Mouse (Mus musculus): Measurements from ENCODE around the gene Fgf12. TPM values are rescaled to one million over a fixed set of nuclear protein-coding genes. Genes with fewer than 3 reads are reported as not detected.
A peak's percentile ranks its signal among the peaks of the same experiment; 100 is the strongest.

Fgf12 gene
- not detected in 2 replicates for polyA plus RNA-seq (2015; fragmentation: Nextera tagmentation; extraction: Ambion mirVana)

- Histone ChIP-seq H3K4me1 (ENCODE audit: control insufficient read depth, low read depth, low read length) (no peaks in the 10 kb centered on the region), H3K36me3 (ENCODE audit: control insufficient read depth, insufficient read depth) (no peaks in the 10 kb centered on the region), H3K27me3 (ENCODE audit: control insufficient read depth, insufficient read depth, low read depth, low read length) (peaks cover 5% of the 10 kb centered on the region), H3K4me2 (ENCODE audit: low read depth, low read length) (0 out of 2 replicates have a peak within 1 kb of the TSS, but pooled peaks have one; percentile 0), H3K9ac (ENCODE audit: low read depth, low read length) (no peak within 1 kb of the TSS), H3K9me3 (replicated peaks; ENCODE audit: control insufficient read depth, low read length) (no peaks in the 10 kb centered on the region), H3K4me3 (ENCODE audit: low read depth, low read length) (no peak within 1 kb of the TSS), H3K27ac (ENCODE audit: low read length) (no peak within 1 kb of the TSS)
- 1% methylated on average over 16 of the region's 16 CpGs for WGBS (ENCODE audit: insufficient replicate concordance)
- ATAC-seq (ENCODE audit: low read depth), result no peak
These were observed at the start of gene Fgf12 for GRCm38 (mm10) chr16:28752638-28753118. Gene Fgf12 (minus strand): TSS chr16:28753068.

GRCm38 (mm10) chr16:28793115-28793514, 40.2 kb upstream of the Fgf12 start:
- Histone ChIP-seq H3K4me3 (ENCODE audit: low read depth, low read length) (no peak overlapping the region), H3K9ac (ENCODE audit: low read depth, low read length) (no peak overlapping the region), H3K36me3 (ENCODE audit: control insufficient read depth, insufficient read depth) (no peaks in the 10 kb centered on the region), H3K4me2 (ENCODE audit: low read depth, low read length) (no peak overlapping the region), H3K4me1 (ENCODE audit: control insufficient read depth, low read depth, low read length) (no peaks in the 10 kb centered on the region), H3K9me3 (replicated peaks; ENCODE audit: control insufficient read depth, low read length) (no peaks in the 10 kb centered on the region), H3K27ac (ENCODE audit: low read length) (no peak overlapping the region), H3K27me3 (ENCODE audit: control insufficient read depth, insufficient read depth, low read depth, low read length) (no peaks in the 10 kb centered on the region)
- no peak for ATAC-seq (ENCODE audit: low read depth)
- whole genome bisulfite sequencing (ENCODE audit: insufficient replicate concordance), result 6% methylated on average over 4 of the region's 4 CpGs

GRCm38 (mm10) chr16:28770276-28770675, 17.4 kb upstream of the Fgf12 start:
- Histone ChIP-seq H3K27me3 (ENCODE audit: control insufficient read depth, insufficient read depth, low read depth, low read length) (no peaks in the 10 kb centered on the region), H3K9me3 (replicated peaks; ENCODE audit: control insufficient read depth, low read length) (no peaks in the 10 kb centered on the region), H3K27ac (ENCODE audit: low read length) (no peak overlapping the region), H3K36me3 (ENCODE audit: control insufficient read depth, insufficient read depth) (no peaks in the 10 kb centered on the region), H3K4me2 (ENCODE audit: low read depth, low read length) (no peak overlapping the region), H3K9ac (ENCODE audit: low read depth, low read length) (no peak overlapping the region), H3K4me3 (ENCODE audit: low read depth, low read length) (no peak overlapping the region), H3K4me1 (ENCODE audit: control insufficient read depth, low read depth, low read length) (no peaks in the 10 kb centered on the region)
- no peak for ATAC-seq (ENCODE audit: low read depth)
- 69% methylated on average over 2 of the region's 2 CpGs for WGBS (ENCODE audit: insufficient replicate concordance)

GRCm38 (mm10) chr16:28761417-28761976, 8.6 kb upstream of the Fgf12 start:
- no peaks in the 10 kb centered on the region for H3K4me1 ChIP-seq (ENCODE audit: control insufficient read depth, low read depth, low read length)
- H3K4me3 ChIP-seq (ENCODE audit: low read depth, low read length), result no peak overlapping the region
- no peak overlapping the region for H3K4me2 ChIP-seq (ENCODE audit: low read depth, low read length)
- H3K27me3 ChIP-seq (ENCODE audit: control insufficient read depth, insufficient read depth, low read depth, low read length), result no peaks in the 10 kb centered on the region
- ATAC-seq (ENCODE audit: low read depth), result no peak
- WGBS (ENCODE audit: insufficient replicate concordance), result 64% methylated on average over 4 of the region's 4 CpGs
- no peaks in the 10 kb centered on the region for H3K36me3 ChIP-seq (ENCODE audit: control insufficient read depth, insufficient read depth)
- no peak overlapping the region for H3K27ac ChIP-seq (ENCODE audit: low read length)
- H3K9ac ChIP-seq (ENCODE audit: low read depth, low read length), result no peak overlapping the region
- no peaks in the 10 kb centered on the region for H3K9me3 ChIP-seq (replicated peaks; ENCODE audit: control insufficient read depth, low read length)

GRCm38 (mm10) chr16:28753124-28753917, 453 bp upstream of the Fgf12 start:
- H3K4me2 ChIP-seq (ENCODE audit: low read depth, low read length), result 0 out of 2 replicates have a peak overlapping the region, but pooled peaks have one; percentile 0
- ATAC-seq (ENCODE audit: low read depth), result no peak
- H3K4me1 ChIP-seq (ENCODE audit: control insufficient read depth, low read depth, low read length), result no peaks in the 10 kb centered on the region
- under 1% methylated on average over 33 of the region's 33 CpGs for WGBS (ENCODE audit: insufficient replicate concordance)
- H3K9ac ChIP-seq (ENCODE audit: low read depth, low read length), result no peak overlapping the region
- no peak overlapping the region for H3K27ac ChIP-seq (ENCODE audit: low read length)
- H3K9me3 ChIP-seq (replicated peaks; ENCODE audit: control insufficient read depth, low read length), result no peaks in the 10 kb centered on the region
- no peak overlapping the region for H3K4me3 ChIP-seq (ENCODE audit: low read depth, low read length)
- peaks cover 5% of the 10 kb centered on the region for H3K27me3 ChIP-seq (ENCODE audit: control insufficient read depth, insufficient read depth, low read depth, low read length)
- no peaks in the 10 kb centered on the region for H3K36me3 ChIP-seq (ENCODE audit: control insufficient read depth, insufficient read depth)

GRCm38 (mm10) chr16:28734461-28734860, 18.4 kb downstream of the Fgf12 start:
- Histone ChIP-seq H3K9me3 (replicated peaks; ENCODE audit: control insufficient read depth, low read length) (no peaks in the 10 kb centered on the region), H3K4me3 (ENCODE audit: low read depth, low read length) (no peak overlapping the region), H3K9ac (ENCODE audit: low read depth, low read length) (no peak overlapping the region), H3K4me1 (ENCODE audit: control insufficient read depth, low read depth, low read length) (no peaks in the 10 kb centered on the region), H3K36me3 (ENCODE audit: control insufficient read depth, insufficient read depth) (no peaks in the 10 kb centered on the region), H3K27me3 (ENCODE audit: control insufficient read depth, insufficient read depth, low read depth, low read length) (no peaks in the 10 kb centered on the region), H3K27ac (ENCODE audit: low read length) (no peak overlapping the region), H3K4me2 (ENCODE audit: low read depth, low read length) (no peak overlapping the region)
- 56% methylated on average over 3 of the region's 3 CpGs for WGBS (ENCODE audit: insufficient replicate concordance)
- no peak for ATAC-seq (ENCODE audit: low read depth)

GRCm38 (mm10) chr16:28726792-28727191, 26.1 kb downstream of the Fgf12 start:
- H3K4me3 ChIP-seq (ENCODE audit: low read depth, low read length), result no peak overlapping the region
- H3K27me3 ChIP-seq (ENCODE audit: control insufficient read depth, insufficient read depth, low read depth, low read length), result no peaks in the 10 kb centered on the region
- ATAC-seq (ENCODE audit: low read depth), result no peak
- H3K27ac ChIP-seq (ENCODE audit: low read length), result no peak overlapping the region
- no peaks in the 10 kb centered on the region for H3K36me3 ChIP-seq (ENCODE audit: control insufficient read depth, insufficient read depth)
- no peaks in the 10 kb centered on the region for H3K9me3 ChIP-seq (replicated peaks; ENCODE audit: control insufficient read depth, low read length)
- no peaks in the 10 kb centered on the region for H3K4me1 ChIP-seq (ENCODE audit: control insufficient read depth, low read depth, low read length)
- H3K9ac ChIP-seq (ENCODE audit: low read depth, low read length), result no peak overlapping the region
- H3K4me2 ChIP-seq (ENCODE audit: low read depth, low read length), result no peak overlapping the region
- WGBS (ENCODE audit: insufficient replicate concordance), result 66% methylated on average over 6 of the region's 6 CpGs

- H3K27ac ChIP-seq (ENCODE audit: low read length), result no peak overlapping the region
- WGBS (ENCODE audit: insufficient replicate concordance), result 37% methylated on average over 3 of the region's 3 CpGs
- H3K27me3 ChIP-seq (ENCODE audit: control insufficient read depth, insufficient read depth, low read depth, low read length), result no peaks in the 10 kb centered on the region
- H3K4me2 ChIP-seq (ENCODE audit: low read depth, low read length), result no peak overlapping the region
- H3K4me3 ChIP-seq (ENCODE audit: low read depth, low read length), result no peak overlapping the region
- H3K9me3 ChIP-seq (replicated peaks; ENCODE audit: control insufficient read depth, low read length), result no peaks in the 10 kb centered on the region
- no peaks in the 10 kb centered on the region for H3K4me1 ChIP-seq (ENCODE audit: control insufficient read depth, low read depth, low read length)
- H3K36me3 ChIP-seq (ENCODE audit: control insufficient read depth, insufficient read depth), result no peaks in the 10 kb centered on the region
- no peak overlapping the region for H3K9ac ChIP-seq (ENCODE audit: low read depth, low read length)
- no peak for ATAC-seq (ENCODE audit: low read depth)
These were observed 46.2 kb downstream of the Fgf12 start for GRCm38 (mm10) chr16:28706623-28707022.

- no peaks in the 10 kb centered on the region for H3K27me3 ChIP-seq (ENCODE audit: control insufficient read depth, insufficient read depth, low read depth, low read length)
- no peak overlapping the region for H3K9ac ChIP-seq (ENCODE audit: low read depth, low read length)
- no peaks in the 10 kb centered on the region for H3K4me1 ChIP-seq (ENCODE audit: control insufficient read depth, low read depth, low read length)
- H3K36me3 ChIP-seq (ENCODE audit: control insufficient read depth, insufficient read depth), result no peaks in the 10 kb centered on the region
- H3K4me2 ChIP-seq (ENCODE audit: low read depth, low read length), result no peak overlapping the region
- 58% methylated on average over 4 of the region's 4 CpGs for WGBS (ENCODE audit: insufficient replicate concordance)
- H3K27ac ChIP-seq (ENCODE audit: low read length), result no peak overlapping the region
- H3K4me3 ChIP-seq (ENCODE audit: low read depth, low read length), result no peak overlapping the region
- ATAC-seq (ENCODE audit: low read depth), result no peak
- no peaks in the 10 kb centered on the region for H3K9me3 ChIP-seq (replicated peaks; ENCODE audit: control insufficient read depth, low read length)
These were observed 52.5 kb downstream of the Fgf12 start for GRCm38 (mm10) chr16:28700346-28700745.

Measured in liver, embryonic 16.5 days (tissue).